Mouse (Mus musculus) adipose tissue, adult 10 weeks (tissue): ENCODE data around the gene Tecpr2. TPM values are rescaled to one million over a fixed set of nuclear protein-coding genes. Genes with fewer than 3 reads are reported as not detected.

ENCODE experiments used
- polyA plus RNA-seq: library from polyadenylated mRNA; stranded (reverse); fragments of 350-450 nt; fragmentation: Illumina TruSeq; extraction: RNeasy Lipid Tissue Mini Kit (QIAGEN cat#74804); gene quantifications from one replicate; pipeline ENCODE4 v1.2.3, GENCODE M21; 2014; ENCODE audit warnings: low read depth, low replicate concordance

The Tecpr2 gene
- 5.4 TPM for polyA plus RNA-seq

DNA sequence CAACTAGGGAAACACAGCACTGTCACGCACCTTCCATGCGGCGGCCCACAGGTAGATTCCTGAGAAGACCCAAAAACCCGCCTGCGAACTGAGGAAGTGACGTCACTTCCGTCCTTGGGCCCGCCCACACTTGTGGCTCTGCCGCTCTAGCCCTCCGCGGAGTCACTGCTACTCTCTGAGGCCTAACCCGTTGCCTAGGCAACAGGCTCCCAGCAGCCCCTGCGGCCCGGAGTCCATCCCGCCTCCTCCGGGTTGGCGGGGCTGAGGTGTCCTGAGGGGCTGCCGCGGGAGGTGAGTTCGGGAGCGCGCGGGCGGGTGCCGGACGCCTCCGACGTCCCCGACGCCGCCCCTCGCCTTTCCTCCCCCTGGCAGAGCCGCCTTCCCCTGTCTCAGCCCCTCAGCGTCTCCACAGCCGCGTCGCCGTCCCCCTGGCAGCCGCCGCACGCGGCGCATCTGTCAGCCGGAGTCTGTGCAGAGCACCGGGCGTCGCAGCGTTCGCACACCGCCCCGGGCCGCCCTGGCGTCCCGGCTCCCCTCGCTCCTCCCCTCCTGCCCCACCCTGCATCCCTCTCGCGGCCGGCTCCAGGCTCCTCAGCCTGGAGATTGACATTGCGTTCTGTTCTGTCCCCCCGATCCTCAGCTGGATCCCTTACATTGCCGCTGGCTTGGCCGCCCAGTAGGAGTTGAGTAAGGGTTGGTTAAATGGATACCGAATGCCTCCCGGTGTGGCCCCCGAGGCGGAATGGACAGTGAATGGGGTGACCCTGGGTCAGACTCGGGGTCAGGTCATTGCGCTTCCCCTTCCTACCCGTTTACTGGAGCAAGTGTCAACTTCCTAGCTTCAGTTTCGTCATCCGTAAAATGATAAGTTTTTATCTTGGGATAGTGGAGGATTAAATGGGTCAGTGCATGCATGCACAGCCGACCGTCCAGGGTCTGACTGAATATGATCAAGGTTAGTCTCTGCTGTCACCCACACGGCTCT, at the start of gene Tecpr2, which contains the start of gene Cinp:
TSS of gene Tecpr2 (plus strand) at position 229 of the 985 bp plus-strand sequence.
TSS of gene Cinp (minus strand) at position 110 of the 985 bp plus-strand sequence.

DNA sequence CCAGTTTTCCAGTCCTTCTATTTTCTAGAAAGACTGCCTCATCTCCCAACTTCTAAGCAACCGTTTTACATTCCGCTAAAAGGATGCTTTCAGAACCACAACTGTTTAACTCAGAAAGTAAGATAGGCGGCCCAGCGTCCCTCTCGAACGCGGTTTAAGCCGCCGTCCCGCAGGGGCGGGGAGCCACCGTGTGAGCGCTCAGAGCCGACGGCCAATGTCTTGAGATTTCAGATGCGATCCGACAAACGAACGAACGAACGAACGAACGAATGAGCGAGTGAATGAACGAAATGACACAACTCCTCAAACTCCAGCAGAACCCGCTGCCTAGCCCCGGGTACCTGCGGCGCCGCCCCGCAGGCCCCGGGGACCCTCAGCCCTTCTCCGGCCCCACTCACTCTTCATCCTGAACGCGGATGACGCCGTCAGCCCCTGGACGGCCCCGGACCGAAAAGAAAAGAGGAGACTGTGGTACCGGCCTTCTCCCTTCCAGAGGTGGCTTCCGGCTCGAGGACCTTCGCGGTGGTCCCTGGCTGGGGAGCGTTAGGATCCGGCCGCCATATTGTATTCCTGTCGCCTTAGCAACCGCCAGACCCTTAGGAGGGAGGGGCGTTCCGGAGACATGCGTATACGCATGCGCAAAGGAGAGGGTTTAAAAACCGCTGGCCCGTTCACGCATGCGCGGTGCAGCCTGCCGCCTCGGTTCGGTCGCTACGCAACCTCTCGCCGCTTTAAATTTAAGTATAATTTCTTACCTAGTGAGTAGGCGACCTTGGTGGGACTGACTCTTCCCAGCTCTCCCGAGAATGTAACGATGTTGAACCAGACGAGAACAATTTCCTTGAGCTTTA, 48.5 kb upstream of the Tecpr2 start, which contains the start of gene Mok:
TSS of gene Mok (minus strand) at position 592 of the 851 bp plus-strand sequence.

DNA sequence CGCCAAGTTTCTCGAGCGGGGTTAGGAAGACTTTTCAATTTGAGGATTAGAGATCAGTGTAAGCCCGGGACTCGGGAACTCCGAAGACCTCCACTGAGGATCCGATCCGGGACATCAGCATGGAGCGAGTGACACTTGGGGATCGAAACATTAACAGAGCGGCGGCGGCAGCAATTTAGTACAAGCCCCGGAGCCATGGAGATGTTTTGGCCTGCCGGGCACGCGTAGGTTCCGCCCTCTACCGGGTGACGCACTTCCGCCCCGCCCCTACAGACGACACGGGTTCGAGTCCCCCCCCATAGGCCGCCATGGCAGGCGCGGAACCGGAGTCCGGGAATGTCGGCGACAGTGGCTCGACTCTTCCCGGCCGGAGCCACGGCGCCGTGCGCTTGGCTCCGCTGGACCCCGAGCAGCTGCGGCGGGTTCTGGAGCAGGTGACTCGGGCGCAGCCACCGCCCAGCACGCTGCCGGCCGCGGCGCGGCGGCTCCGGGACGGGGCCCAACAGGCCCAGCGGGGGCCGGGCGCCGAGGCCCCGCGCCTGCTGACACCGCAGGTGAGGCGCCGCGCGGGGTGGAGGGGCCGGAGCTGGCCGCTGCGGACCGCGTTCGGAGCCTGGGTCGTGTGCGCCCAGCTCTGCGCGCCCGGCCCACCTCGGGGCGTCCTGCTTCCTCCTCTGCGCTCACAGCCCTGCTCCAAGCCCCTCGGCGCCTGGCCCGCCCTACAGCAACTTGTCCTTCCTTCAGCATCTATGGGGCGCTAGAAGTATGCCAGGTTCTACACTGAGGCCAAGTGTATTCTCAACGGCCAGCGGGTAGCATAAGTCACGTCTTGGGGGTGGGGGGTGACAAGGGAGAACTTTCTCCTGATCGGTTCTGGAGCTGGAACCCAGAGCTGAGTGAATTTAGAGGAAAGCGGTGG, 38.8 kb upstream of the Tecpr2 start, which contains the start of gene Zfp839:
TSS of gene Zfp839 (plus strand) at position 244 of the 919 bp plus-strand sequence.

DNA sequence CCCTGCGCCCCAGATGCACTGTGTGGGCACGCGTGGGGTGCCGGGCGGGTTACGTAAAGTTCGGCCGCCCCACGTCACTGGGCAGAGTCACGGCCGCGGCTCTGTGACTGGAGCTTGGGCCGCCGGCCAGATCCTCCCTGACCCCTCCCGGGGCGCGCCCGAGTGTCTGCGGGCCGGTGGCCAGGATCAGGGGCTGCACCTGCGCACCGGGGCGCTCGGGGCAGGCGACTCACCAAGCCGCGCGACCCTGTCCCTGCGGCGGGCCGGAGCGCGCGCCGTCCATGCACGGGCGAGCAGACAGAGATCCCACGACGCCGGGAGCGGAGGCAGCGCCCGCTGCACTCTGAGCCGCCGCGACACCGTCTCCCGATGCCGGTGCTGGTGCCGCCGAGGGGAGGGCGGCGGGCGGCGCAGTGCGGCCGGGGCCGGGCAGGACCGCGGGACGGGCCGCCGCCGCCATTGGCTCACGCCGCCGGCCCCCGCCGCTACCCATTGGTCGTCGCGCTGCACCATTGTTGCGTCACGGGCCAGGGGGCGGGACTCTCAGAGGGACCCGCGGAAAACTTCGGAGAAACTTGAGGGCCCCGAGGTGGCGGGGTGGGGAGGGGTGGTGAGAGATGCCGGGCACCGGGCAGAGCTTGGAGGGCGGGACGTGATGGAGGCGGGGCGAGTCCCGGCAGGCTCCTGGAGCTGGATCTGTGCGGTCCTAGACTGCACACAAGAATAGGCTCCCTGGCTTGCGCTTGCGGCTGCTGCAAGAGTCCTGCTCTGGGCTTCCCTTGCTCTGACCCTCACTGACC, 89.7 kb downstream of the Tecpr2 start, which contains the start of gene Ankrd9:
TSS of gene Ankrd9 (minus strand) at position 434 of the 800 bp plus-strand sequence.

Other genes starting within 250 kb of the Tecpr2 start
- gene 1700001K19Rik, start 206.6 kb upstream of the Tecpr2 start, polyA plus RNA-seq: 9.1 TPM
- gene Hsp90aa1, start 186.5 kb upstream of the Tecpr2 start, polyA plus RNA-seq: 174 TPM
- gene Wdr20, start 151.3 kb upstream of the Tecpr2 start, polyA plus RNA-seq: 20.6 TPM
- 5.6 TPM for gene Mok, start 48.3 kb upstream of the Tecpr2 start, polyA plus RNA-seq
- gene Zfp839, start 39.0 kb upstream of the Tecpr2 start, polyA plus RNA-seq: 11.1 TPM
- gene Cinp, start 119 bp upstream of the Tecpr2 start, polyA plus RNA-seq: 40.6 TPM
- 9.1 TPM for gene Ankrd9, start 89.8 kb downstream of the Tecpr2 start, polyA plus RNA-seq
- gene Rcor1, start 150.1 kb downstream of the Tecpr2 start, polyA plus RNA-seq: 21.3 TPM